7 mouse cellular contexts compared by ENCODE assay signal in genomic region chr9:55540888-55541287, GRCm38 (mm10). TPM values are rescaled to one million over a fixed set of nuclear protein-coding genes. Genes with fewer than 3 reads are reported as not detected.
DNase-seq lines count a peak whose midpoint lies in the region; ATAC-seq lines count a peak whose summit lies in the region.

No protein-coding gene starts in this region.

- 0% methylated on average over 28 of the region's 28 CpGs for WGBS in stomach, embryonic 14.5 days

- H3K4me3 ChIP-seq in stomach, embryonic 14.5 days (ENCODE audit: low read depth, low read length) = peak overlapping the region; percentile 49

- H3K4me1 ChIP-seq in stomach, embryonic 14.5 days (ENCODE audit: control insufficient read depth, insufficient read depth, low read length) = peaks cover 16% of the 10 kb centered on the region

- H3K9ac ChIP-seq in stomach, embryonic 14.5 days (replicated peaks; ENCODE audit: low read depth, low read length) = peak overlapping the region; percentile 55

- H3K36me3 ChIP-seq in stomach, embryonic 14.5 days (ENCODE audit: control insufficient read depth, insufficient read depth, low read length) = no peaks in the 10 kb centered on the region

- H3K4me2 ChIP-seq in stomach, embryonic 14.5 days (replicated peaks; ENCODE audit: low read depth, low read length) = peak overlapping the region; percentile 80

- peak overlapping the region; percentile 81; the same call in 1 of the 2 replicates for H3K27ac ChIP-seq in stomach, embryonic 14.5 days (ENCODE audit: low read length)

- peak; percentile 67 for ATAC-seq in CD4-positive, CD25-positive, alpha-beta regulatory T cell, adult 4 months
- peak; percentile 92 for ATAC-seq in stomach, embryonic 14.5 days (ENCODE audit: insufficient number of reproducible peaks, insufficient read depth, low FRiP score, low read depth)

- peak; percentile 77 for DNase-seq in B cell, adult 2 months
- DNase-seq in embryo, embryonic 10 days (ENCODE audit: low spot score) = peak; percentile 95
- peak; percentile 24 to 31 for DNase-seq in heart, adult 9 months (ENCODE audit: low spot score in 2 of 2)
- DNase-seq in kidney, postnatal 10 days = peak; percentile 69
- DNase-seq in mesoderm, embryonic 11.5 days (ENCODE audit: low read depth, low spot score) = peak; percentile 94

- H3K27me3 ChIP-seq in stomach, embryonic 14.5 days (ENCODE audit: control insufficient read depth, insufficient read depth, low read length) = peaks cover 9% of the 10 kb centered on the region; the same call in 1 of the 2 replicates

- H3K9me3 ChIP-seq in stomach, embryonic 14.5 days (ENCODE audit: control insufficient read depth, low read depth, low read length) = no peaks in the 10 kb centered on the region

RNA-seq across cellular contexts. Expression of gene Isl2, which starts 2.4 kb away (rescaled TPM):
- not detected for polyA plus RNA-seq in CD4-positive, CD25-positive, alpha-beta regulatory T cell, adult 4 months (2017; shearing (Covaris generic))
- 7.7 and 9.3 TPM in 2 replicates for polyA plus RNA-seq in stomach, embryonic 14.5 days (2014; fragmentation: Nextera tagmentation; extraction: Ambion mirVana)

RNA-seq across cellular contexts. Expression of gene Etfa, which starts 28.8 kb away (rescaled TPM):
- polyA plus RNA-seq in CD4-positive, CD25-positive, alpha-beta regulatory T cell, adult 4 months (2017; shearing (Covaris generic)) = 100 to 1,000 TPM; 126 to 138 TPM
- 224 and 233 TPM in 2 replicates for polyA plus RNA-seq in stomach, embryonic 14.5 days (2014; fragmentation: Nextera tagmentation; extraction: Ambion mirVana)

Comparison
In these comparisons a context has a peak if more than half of its experiments do, and no peak if none do; other contexts are left out.
1. Peak in every context shown above with its lines: DNase-seq, ATAC-seq, H3K4me3 ChIP-seq and H3K27ac ChIP-seq.
2. DNase-seq: peak in every context shown above with its lines; median percentile 95 in embryo, embryonic 10 days; 94 in mesoderm, embryonic 11.5 days; 77 in B cell, adult 2 months; 69 in kidney, postnatal 10 days; 28 in heart, adult 9 months.